Mouse (Mus musculus): Measurements from ENCODE around the gene Gab2. TPM values are rescaled to one million over a fixed set of nuclear protein-coding genes. Genes with fewer than 3 reads are reported as not detected.

Gab2 gene
- polyA plus RNA-seq, 1 experiment from 2014 or later, result 8.8 TPM

DNA sequence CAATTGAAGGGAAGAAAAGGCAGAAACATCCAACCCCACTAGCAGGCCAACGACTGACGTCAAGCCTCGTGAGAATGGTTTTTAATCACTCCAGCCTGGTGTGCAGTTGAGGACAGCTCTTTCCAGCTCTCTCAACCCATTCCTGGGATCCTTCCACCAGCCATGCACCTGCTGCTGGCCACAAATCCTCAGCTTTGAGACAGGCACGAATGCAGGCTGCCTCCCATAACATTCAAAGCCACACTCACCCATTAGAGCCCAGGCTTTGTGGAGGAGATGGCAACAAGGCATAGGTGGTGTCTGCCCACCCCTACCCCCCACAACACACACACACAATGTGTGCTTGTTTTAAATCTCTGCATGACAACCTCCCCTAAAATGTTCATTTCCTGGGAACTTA is 2.7 kb upstream of the Gab2 start:
- CTCF ChIA-PET, result interaction anchor here (1.0 to 3.6 kb wide), 4 partner anchors 9 to 229 kb away, joined by 3 to 17 read pairs (median 4); no protein-coding TSS in a partner anchor
- H3K27me3 ChIP-seq, result no peaks in the 10 kb centered on the region
- DNase-seq (ENCODE audit: low read depth, low spot score), result no peak
- POLR2A ChIA-PET, result no interaction called here
- ATAC-seq, result no peak
- in situ Hi-C loops (cut with MboI; ENCODE audit: low pct_unique_long_range_greater_than_20kb), result no loop called here
- no peak for TF ChIP-seq CTCF (IDR thresholded peaks at IDR 0.05)

DNA sequence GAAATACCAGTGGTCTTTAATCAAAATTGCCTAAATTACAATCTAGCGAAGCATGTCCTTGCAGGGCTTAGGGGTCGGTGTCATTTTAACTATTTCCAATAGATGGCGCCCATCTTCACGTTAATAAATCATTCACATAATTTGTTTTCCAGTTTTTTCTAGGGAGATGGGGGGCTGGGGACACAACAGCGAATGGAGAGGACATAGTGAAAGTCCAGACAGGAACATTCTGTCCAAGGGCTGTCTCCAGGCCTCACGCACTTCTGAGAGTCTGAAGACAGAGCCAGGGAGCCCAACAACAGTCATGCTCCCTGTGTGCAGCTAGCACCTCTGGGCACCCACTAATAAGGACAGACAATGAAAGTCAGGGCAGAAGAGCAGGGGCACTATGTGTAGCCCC is 2.2 kb upstream of the Gab2 start:
- peak; percentile 70 for TF ChIP-seq CTCF (IDR thresholded peaks at IDR 0.05)
- ATAC-seq, result no peak
- no peaks in the 10 kb centered on the region for H3K27me3 ChIP-seq
- in situ Hi-C loops (cut with MboI; ENCODE audit: low pct_unique_long_range_greater_than_20kb), result no loop called here
- CTCF ChIA-PET, result interaction anchor here (0.9 to 3.6 kb wide), 4 partner anchors 9 to 224 kb away, joined by 3 to 17 read pairs (median 3); no protein-coding TSS in a partner anchor
- POLR2A ChIA-PET, result no interaction called here
- DNase-seq (ENCODE audit: low read depth, low spot score), result no peak

DNA sequence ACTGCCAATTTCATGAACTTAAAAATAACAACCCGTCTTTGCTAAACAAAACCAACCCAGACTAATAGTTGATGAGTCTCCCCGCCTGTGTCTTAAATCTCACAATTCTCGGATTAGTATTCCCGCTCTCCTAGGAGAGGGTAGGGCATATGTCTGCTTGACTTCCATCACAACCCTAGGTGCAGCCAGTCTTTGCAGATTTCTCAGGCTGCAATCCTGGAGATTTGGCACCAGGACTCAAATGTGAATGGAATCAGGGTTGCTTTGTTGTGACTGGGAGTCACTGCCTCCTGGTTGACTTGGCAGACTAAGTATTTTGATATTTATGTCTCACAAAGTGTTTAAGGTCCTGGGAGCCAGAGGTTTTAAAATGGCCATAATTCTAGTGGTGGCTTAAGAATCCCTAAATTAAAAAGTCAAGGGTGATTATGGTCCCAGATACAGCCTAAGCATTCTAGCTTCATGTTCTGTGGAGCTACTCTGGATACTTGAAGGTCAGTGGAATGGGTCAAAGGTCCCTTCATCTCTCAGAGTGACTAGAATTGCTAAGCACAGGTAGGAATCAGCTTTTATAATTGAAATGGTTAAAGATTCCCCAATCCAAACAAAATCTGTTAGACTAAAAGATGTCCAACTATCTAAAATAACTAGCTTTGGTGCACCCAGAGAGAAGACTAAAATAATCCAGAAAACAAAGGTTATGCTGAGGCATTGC is 1.6 kb upstream of the Gab2 start:
- no peak for TF ChIP-seq CTCF (IDR thresholded peaks at IDR 0.05)
- in situ Hi-C loops (cut with MboI; ENCODE audit: low pct_unique_long_range_greater_than_20kb), result loop anchor here (5.0 kb wide), 2 partner anchors 108 to 217 kb away; no protein-coding TSS in a partner anchor
- no peak for DNase-seq (ENCODE audit: low read depth, low spot score)
- POLR2A ChIA-PET, result interaction anchor here (0.9 kb wide), 1 partner anchor 37 kb away, joined by 3 read pairs; no protein-coding TSS in a partner anchor
- H3K27me3 ChIP-seq, result no peaks in the 10 kb centered on the region
- ATAC-seq, result no peak
- CTCF ChIA-PET, result interaction anchor here (0.8 to 3.6 kb wide), 5 partner anchors 10 to 223 kb away, joined by 3 to 17 read pairs (median 3); no protein-coding TSS in a partner anchor

DNA sequence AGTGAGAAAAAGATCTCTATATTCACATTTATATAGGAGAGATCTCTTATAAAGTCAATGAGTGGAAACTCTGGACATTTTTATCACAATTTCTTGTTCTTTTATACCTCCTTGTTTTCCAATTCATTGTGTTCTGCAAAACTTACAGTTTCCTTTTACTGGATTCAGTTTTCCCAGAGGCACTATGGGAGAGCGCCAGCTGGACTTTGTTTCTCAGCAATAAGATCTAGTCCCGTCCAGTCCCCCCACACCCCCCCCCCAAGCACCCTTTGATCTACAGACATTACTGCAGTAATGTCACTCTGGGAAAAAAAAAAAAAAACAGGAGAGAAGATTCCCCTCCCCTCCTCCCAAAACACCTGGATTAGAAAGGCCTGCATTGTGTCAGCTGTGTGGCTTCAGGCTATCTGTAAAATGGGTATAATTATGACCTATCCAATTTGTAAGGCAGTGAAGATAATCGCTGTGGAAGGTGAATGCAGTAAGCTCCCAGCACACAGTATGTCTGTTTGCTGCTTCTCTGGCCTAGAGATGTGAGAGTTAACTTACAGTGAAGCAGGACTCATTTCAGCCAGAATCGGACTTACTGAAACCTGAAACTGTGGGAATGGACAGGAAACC is 655 bp upstream of the Gab2 start:
- in situ Hi-C loops (cut with MboI; ENCODE audit: low pct_unique_long_range_greater_than_20kb), result loop anchor here (5.0 kb wide), 2 partner anchors 108 to 217 kb away; no protein-coding TSS in a partner anchor
- ATAC-seq (no peak), DNase-seq (ENCODE audit: low read depth, low spot score) (no peak)
- ChIA-PET POLR2A (interaction anchor here (1.0 kb wide), 1 partner anchor 13 kb away, joined by 3 read pairs; no protein-coding TSS in a partner anchor), CTCF (interaction anchor here (0.8 to 0.9 kb wide), 2 partner anchors 106 to 217 kb away, joined by 3 read pairs; no protein-coding TSS in a partner anchor)
- no peaks in the 10 kb centered on the region for H3K27me3 ChIP-seq
- TF ChIP-seq CTCF (IDR thresholded peaks at IDR 0.05), result no peak

DNA sequence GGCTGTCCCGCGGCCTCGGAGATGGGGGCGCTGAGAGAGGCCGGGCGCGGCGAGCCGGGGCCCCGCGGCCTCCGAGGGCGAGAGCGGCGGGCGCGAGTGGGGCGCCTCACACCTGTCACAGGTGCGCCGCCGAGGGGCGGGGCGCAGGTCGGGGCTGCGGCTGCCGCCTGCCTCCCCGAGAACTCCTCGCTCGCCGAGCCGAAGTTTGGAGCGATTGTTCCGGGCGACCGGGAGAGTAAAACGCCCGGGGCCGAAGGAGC is 503 bp downstream of the Gab2 start:
- no peak for TF ChIP-seq CTCF (IDR thresholded peaks at IDR 0.05)
- ATAC-seq (no peak), DNase-seq (ENCODE audit: low read depth, low spot score) (no peak)
- in situ Hi-C loops (cut with MboI; ENCODE audit: low pct_unique_long_range_greater_than_20kb), result loop anchor here (5.0 kb wide), 2 partner anchors 110 to 215 kb away; no protein-coding TSS in a partner anchor
- CTCF ChIA-PET, result no interaction called here
- POLR2A ChIA-PET, result interaction anchor here (0.5 to 1.0 kb wide), 2 partner anchors 14 kb away, joined by 3 to 4 read pairs; no protein-coding TSS in a partner anchor
- H3K27me3 ChIP-seq, result no peaks in the 10 kb centered on the region

DNA sequence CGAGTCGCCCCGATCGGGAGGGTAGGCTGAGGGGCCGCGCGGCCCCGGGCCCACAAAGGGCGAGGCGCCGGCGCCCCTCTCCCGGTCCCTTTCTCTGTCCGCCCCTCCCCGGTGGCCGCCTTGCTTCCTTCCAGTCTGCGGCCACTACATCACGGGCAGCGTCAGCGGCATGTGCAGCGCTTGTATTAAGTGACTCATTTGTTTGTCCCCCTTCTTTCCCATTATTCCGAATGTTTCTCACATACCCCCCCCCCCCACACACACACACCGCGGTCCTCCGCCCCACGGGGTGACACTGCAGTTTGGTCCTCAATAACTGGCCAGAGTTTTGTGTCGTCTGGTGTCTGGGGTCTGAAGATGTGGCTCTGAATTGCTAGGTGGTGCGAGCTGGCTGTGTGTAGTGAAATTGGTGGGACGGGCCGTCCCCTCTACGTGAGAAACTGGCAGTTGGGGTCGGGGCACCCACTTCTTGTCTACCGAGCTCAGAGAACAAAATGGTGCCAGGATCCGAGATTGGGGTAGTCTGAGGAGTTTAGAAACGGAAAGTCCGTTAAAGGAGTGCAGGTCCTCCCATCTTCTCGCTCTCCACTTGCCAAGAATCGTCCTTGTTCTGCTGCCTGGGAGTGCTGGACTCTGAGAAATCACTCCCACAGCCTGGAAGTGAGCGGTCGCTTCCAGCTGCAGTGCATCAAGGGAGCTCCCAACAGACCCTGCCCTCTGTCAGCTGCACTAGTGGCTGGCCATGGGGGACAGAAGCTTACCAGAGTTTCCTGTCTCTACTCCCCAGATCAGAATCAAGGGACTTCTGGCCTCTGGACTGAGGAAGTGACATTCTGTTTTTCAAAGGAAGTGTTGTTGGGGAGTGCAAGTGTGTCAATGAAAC is 1.1 kb downstream of the Gab2 start:
- ATAC-seq (peak; percentile 41), DNase-seq (ENCODE audit: low read depth, low spot score) (no peak)
- ChIA-PET POLR2A (interaction anchor here (0.5 to 0.6 kb wide), 3 partner anchors 13 to 344 kb away, joined by 3 to 6 read pairs (median 4); no protein-coding TSS in a partner anchor), CTCF (interaction anchor here (1.2 to 3.2 kb wide), 4 partner anchors 19 to 216 kb away, joined by 3 to 12 read pairs (median 4); no protein-coding TSS in a partner anchor)
- H3K27me3 ChIP-seq, result no peaks in the 10 kb centered on the region
- in situ Hi-C loops (cut with MboI; ENCODE audit: low pct_unique_long_range_greater_than_20kb), result loop anchor here (5.0 kb wide), 2 partner anchors 110 to 215 kb away; no protein-coding TSS in a partner anchor
- TF ChIP-seq CTCF (IDR thresholded peaks at IDR 0.05), result peak; percentile 29

DNA sequence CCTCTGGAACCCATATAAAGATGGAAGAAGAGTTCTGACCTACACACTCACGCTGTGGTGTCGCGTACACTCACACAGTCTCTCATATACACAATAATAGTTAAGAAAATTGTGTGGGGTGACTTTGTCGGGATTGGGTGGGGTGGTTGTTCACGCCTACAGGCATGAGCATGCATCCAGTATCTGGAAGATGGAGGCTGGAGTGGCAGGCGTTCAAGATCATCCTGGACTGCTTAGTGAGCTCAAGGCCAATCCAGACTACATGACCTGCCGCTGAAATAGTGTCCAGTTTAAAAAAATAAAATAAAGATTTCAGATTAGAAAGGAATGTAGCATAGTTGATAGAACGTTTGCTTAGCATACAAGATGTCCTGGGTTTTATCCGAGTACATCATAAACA is 2.2 kb downstream of the Gab2 start:
- no peak for TF ChIP-seq CTCF (IDR thresholded peaks at IDR 0.05)
- in situ Hi-C loops (cut with MboI; ENCODE audit: low pct_unique_long_range_greater_than_20kb), result loop anchor here (5.0 kb wide), 2 partner anchors 111 to 214 kb away; no protein-coding TSS in a partner anchor
- CTCF ChIA-PET, result interaction anchor here (1.5 to 3.2 kb wide), 3 partner anchors 17 to 214 kb away, joined by 4 to 12 read pairs (median 4); no protein-coding TSS in a partner anchor
- ATAC-seq (no peak), DNase-seq (ENCODE audit: low read depth, low spot score) (no peak)
- POLR2A ChIA-PET, result no interaction called here
- no peaks in the 10 kb centered on the region for H3K27me3 ChIP-seq

DNA sequence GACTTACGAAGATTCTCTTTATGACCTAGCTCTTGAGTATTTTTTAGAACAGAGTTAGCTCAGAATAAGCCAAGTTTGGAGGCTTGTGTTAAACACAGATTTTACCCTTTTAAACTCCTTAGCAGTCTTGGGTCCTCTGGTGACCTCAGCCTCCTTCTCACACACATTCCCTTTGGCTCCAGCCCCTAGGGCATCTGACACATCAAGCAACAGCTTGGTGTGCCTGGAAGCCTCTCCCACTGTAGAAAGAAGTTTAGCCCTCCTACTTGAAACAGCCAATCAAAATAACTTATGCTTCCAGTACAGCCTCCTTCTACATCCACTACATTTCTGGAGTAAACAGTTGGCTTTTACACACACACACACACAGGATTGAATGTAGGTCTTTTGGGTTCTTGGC is 2.8 kb downstream of the Gab2 start:
- ATAC-seq, result peak; percentile 19

DNA sequence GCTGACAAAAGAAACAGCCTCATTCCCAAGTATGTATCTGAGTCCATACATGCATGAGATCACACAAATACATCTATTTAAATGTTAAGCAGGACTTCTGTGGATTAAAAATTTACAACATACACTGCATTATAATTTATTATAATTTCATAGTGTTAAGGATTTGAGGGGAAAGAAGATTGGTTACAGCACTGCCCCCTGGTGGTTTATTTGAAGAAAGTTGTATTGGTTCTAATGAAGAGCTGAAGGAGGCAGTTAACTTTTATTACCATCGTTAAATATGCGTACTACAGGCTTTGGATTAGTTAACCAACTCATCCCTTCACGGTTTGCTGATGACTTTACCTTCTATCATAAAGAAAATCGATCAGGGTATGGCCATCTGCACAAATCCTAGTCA is 3.9 kb downstream of the Gab2 start:
- in situ Hi-C loops (cut with MboI; ENCODE audit: low pct_unique_long_range_greater_than_20kb), result no loop called here
- ChIA-PET POLR2A (no interaction called here), CTCF (interaction anchor here (1.0 to 3.2 kb wide), 11 partner anchors 11 to 213 kb away, joined by 3 to 12 read pairs (median 4); no protein-coding TSS in a partner anchor)
- H3K27me3 ChIP-seq, result no peaks in the 10 kb centered on the region
- ATAC-seq (no peak), DNase-seq (ENCODE audit: low read depth, low spot score) (no peak)
- TF ChIP-seq CTCF (IDR thresholded peaks at IDR 0.05), result peak; percentile 45

More for the DNA sequence above, 2.8 kb downstream of the Gab2 start:
- in situ Hi-C loops (cut with MboI; ENCODE audit: low pct_unique_long_range_greater_than_20kb), result loop anchor here (5.0 kb wide), 2 partner anchors 112 to 213 kb away; no protein-coding TSS in a partner anchor
- no peak for TF ChIP-seq CTCF (IDR thresholded peaks at IDR 0.05)
- CTCF ChIA-PET, result interaction anchor here (1.2 to 3.2 kb wide), 8 partner anchors 10 to 214 kb away, joined by 3 to 12 read pairs (median 6); no protein-coding TSS in a partner anchor
- POLR2A ChIA-PET, result no interaction called here
- no peaks in the 10 kb centered on the region for H3K27me3 ChIP-seq
- DNase-seq (ENCODE audit: low read depth, low spot score), result no peak

DNA sequence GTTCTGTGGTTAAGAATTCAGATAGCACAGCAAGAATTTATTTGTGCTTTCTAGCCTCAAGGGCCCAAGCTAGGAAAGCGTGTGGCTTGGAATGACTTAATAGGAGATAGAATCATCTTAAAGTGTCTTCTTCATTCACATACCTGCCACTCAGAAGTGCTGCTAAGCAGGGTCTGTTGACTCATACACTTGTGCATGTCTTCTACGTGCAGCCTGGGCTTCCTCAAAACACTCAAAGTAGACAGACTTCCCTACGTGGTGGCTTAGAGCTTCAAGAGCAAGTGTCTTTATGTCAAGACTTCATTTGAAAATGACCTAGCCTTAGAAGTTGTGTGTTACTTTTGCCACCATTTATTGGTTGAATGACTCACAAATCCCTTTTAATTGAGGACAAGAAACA is 12.9 kb downstream of the Gab2 start:
- ATAC-seq (no peak), DNase-seq (ENCODE audit: low read depth, low spot score) (no peak)
- H3K27me3 ChIP-seq, result no peaks in the 10 kb centered on the region
- POLR2A ChIA-PET, result no interaction called here
- TF ChIP-seq CTCF (IDR thresholded peaks at IDR 0.05), result no peak
- CTCF ChIA-PET, result no interaction called here
- in situ Hi-C loops (cut with MboI; ENCODE audit: low pct_unique_long_range_greater_than_20kb), result no loop called here
